Mouse (Mus musculus): ENCODE results near the gene Notch1.

DNA sequence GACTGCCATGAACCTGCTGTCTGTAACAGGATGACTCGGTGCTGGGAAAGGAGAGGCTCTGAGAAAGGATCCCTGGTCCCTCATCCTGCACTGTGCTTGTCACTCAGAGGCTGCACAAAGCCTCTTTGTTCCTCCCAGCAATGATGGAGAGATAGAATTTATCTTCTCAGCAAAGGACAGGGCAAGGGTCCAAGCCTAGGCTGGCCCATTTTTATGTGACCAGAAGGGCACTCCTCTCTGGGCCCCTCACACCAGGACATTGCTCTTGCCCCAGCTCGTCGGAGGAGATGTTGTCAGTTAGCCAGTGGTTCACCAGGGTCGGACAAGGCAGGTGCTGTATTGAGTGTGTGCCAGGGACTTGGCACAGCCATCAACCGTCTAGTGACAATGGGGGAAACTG lies 16.8 kb upstream of the Notch1 start:
- TF ChIP-seq CTCF (IDR thresholded peaks at IDR 0.05; ENCODE audit: borderline replicate concordance, insufficient read depth, low read length) (no peak), POLR2A (IDR thresholded peaks at IDR 0.05; ENCODE audit: low read depth, low read length) (no peak)
